Mouse (Mus musculus) limb, embryonic 13.5 days (tissue): ENCODE data around the gene Gm28047. TPM values are rescaled to one million over a fixed set of nuclear protein-coding genes. Genes with fewer than 3 reads are reported as not detected.
A peak's percentile ranks its signal among the peaks of the same experiment; 100 is the strongest.

Experiments
- ATAC-seq: fragments of 200-750 bp; cut with Nextera tagmentation; 2 replicates; pipeline ENCODE4 v1.8.0; 2017; ENCODE audit warnings: low read depth, moderate number of reproducible peaks, moderate TSS enrichment; ENCODE audit not compliant: low FRiP score
- H3K27ac ChIP-seq: fragments of 300-500 bp; sonication (generic); 2 replicates; pipeline ENCODE4 v1.5.1; 2015; ENCODE audit warnings: inconsistent platforms, mild to moderate bottlenecking, moderate library complexity
- H3K27me3 ChIP-seq: fragments of 300-500 bp; sonication (generic); 2 replicates; pipeline ENCODE4 v1.6.1; 2015; ENCODE audit warnings: mild to moderate bottlenecking, inconsistent platforms
- H3K36me3 ChIP-seq: fragments of 300-500 bp; sonication (generic); 2 replicates; pipeline ENCODE4 v1.6.1; 2015; ENCODE audit warnings: inconsistent platforms, mild to moderate bottlenecking, moderate library complexity
- H3K4me1 ChIP-seq: fragments of 300-500 bp; sonication (generic); 2 replicates; pipeline ENCODE4 v1.6.1; 2015; ENCODE audit warnings: inconsistent platforms
- H3K4me2 ChIP-seq: fragments of 300-500 bp; sonication (generic); replicated peaks from 2 replicates; pipeline ENCODE4 v1.6.1; 2015; ENCODE audit warnings: inconsistent platforms, mild to moderate bottlenecking, moderate library complexity
- H3K4me3 ChIP-seq: fragments of 300-500 bp; sonication (generic); 2 replicates; pipeline ENCODE4 v1.5.1; 2015; ENCODE audit warnings: moderate library complexity, mild to moderate bottlenecking, inconsistent platforms
- H3K9ac ChIP-seq: fragments of 300-500 bp; sonication (generic); 2 replicates; pipeline ENCODE4 v1.6.1; 2015; ENCODE audit warnings: mild to moderate bottlenecking, inconsistent platforms
- H3K9me3 ChIP-seq: fragments of 300-500 bp; sonication (generic); 2 replicates; pipeline ENCODE4 v1.6.1; 2016; ENCODE audit warnings: inconsistent platforms
- WGBS: fragments of 180-500 bp; shearing (Covaris S2); methylation state at CpG from one replicate; pipeline ENCODE4 v1.1.7; 2015; 5-methylcytosine and 5-hydroxymethylcytosine counted together
- polyA plus RNA-seq: library from polyadenylated mRNA; unstranded; fragments of >200 nt; fragmentation: Nextera tagmentation; extraction: Ambion mirVana; gene quantifications from 2 replicates; pipeline ENCODE4 v1.2.1, GENCODE M21; 2015

The Gm28047 gene
- polyA plus RNA-seq, 1 experiment from 2014 or later, result not detected

GRCm38 (mm10) chr15:102544801-102545200 is 80.1 kb downstream of the Gm28047 start:
- WGBS, result 93% methylated on average over 4 of the region's 4 CpGs
- H3K4me1 ChIP-seq, result no peaks in the 10 kb centered on the region

GRCm38 (mm10) chr15:102533926-102534325 is 90.9 kb downstream of the Gm28047 start:
- no peaks in the 10 kb centered on the region for H3K9me3 ChIP-seq
- ATAC-seq, result no peak
- H3K4me1 ChIP-seq, result no peaks in the 10 kb centered on the region
- WGBS, result 85% methylated on average over 7 of the region's 7 CpGs
- no peak overlapping the region for H3K4me3 ChIP-seq
- H3K9ac ChIP-seq, result no peak overlapping the region
- peaks cover 84% of the 10 kb centered on the region for H3K36me3 ChIP-seq
- no peak overlapping the region for H3K4me2 ChIP-seq
- H3K27ac ChIP-seq, result no peak overlapping the region
- H3K27me3 ChIP-seq, result no peaks in the 10 kb centered on the region

More at GRCm38 (mm10) chr15:102544801-102545200, 80.1 kb downstream of the Gm28047 start:
- Histone ChIP-seq H3K9me3 (no peaks in the 10 kb centered on the region), H3K36me3 (peaks cover 84% of the 10 kb centered on the region), H3K27ac (no peak overlapping the region), H3K4me3 (no peak overlapping the region), H3K4me2 (no peak overlapping the region), H3K27me3 (no peaks in the 10 kb centered on the region), H3K9ac (no peak overlapping the region)
- no peak for ATAC-seq

GRCm38 (mm10) chr15:102532106-102532900 is 92.6 kb downstream of the Gm28047 start:
- H3K4me2 ChIP-seq, result no peak overlapping the region
- no peaks in the 10 kb centered on the region for H3K4me1 ChIP-seq
- no peak overlapping the region for H3K9ac ChIP-seq
- H3K4me3 ChIP-seq, result no peak overlapping the region
- H3K27me3 ChIP-seq, result no peaks in the 10 kb centered on the region
- no peak overlapping the region for H3K27ac ChIP-seq
- WGBS, result 93% methylated on average over 3 of the region's 3 CpGs
- H3K9me3 ChIP-seq, result no peaks in the 10 kb centered on the region
- H3K36me3 ChIP-seq, result peaks cover 93% of the 10 kb centered on the region
- no peak for ATAC-seq

GRCm38 (mm10) chr15:102531586-102531985 is 93.3 kb downstream of the Gm28047 start:
- WGBS, result 72% methylated on average over 4 of the region's 4 CpGs
- no peak overlapping the region for H3K4me2 ChIP-seq
- no peaks in the 10 kb centered on the region for H3K4me1 ChIP-seq
- no peaks in the 10 kb centered on the region for H3K9me3 ChIP-seq
- peaks cover 91% of the 10 kb centered on the region for H3K36me3 ChIP-seq
- H3K27ac ChIP-seq, result no peak overlapping the region
- no peak for ATAC-seq
- H3K4me3 ChIP-seq, result no peak overlapping the region
- H3K9ac ChIP-seq, result no peak overlapping the region
- no peaks in the 10 kb centered on the region for H3K27me3 ChIP-seq

GRCm38 (mm10) chr15:102530566-102530965 is 94.3 kb downstream of the Gm28047 start:
- Histone ChIP-seq H3K4me1 (no peaks in the 10 kb centered on the region), H3K9me3 (no peaks in the 10 kb centered on the region), H3K27ac (no peak overlapping the region), H3K4me2 (no peak overlapping the region), H3K27me3 (no peaks in the 10 kb centered on the region), H3K9ac (no peak overlapping the region), H3K36me3 (peaks cover 85% of the 10 kb centered on the region), H3K4me3 (no peak overlapping the region)
- 83% methylated on average over 4 of the region's 4 CpGs for WGBS
- no peak for ATAC-seq

- H3K27ac ChIP-seq, result no peak overlapping the region
- 95% methylated on average over 1 of the region's 1 CpGs for WGBS
- H3K36me3 ChIP-seq, result peaks cover 80% of the 10 kb centered on the region
- no peaks in the 10 kb centered on the region for H3K9me3 ChIP-seq
- no peak overlapping the region for H3K9ac ChIP-seq
- H3K4me2 ChIP-seq, result no peak overlapping the region
- H3K27me3 ChIP-seq, result no peaks in the 10 kb centered on the region
- ATAC-seq, result no peak
- H3K4me3 ChIP-seq, result no peak overlapping the region
- no peaks in the 10 kb centered on the region for H3K4me1 ChIP-seq
These were observed 96.5 kb downstream of the Gm28047 start for GRCm38 (mm10) chr15:102528396-102528795.

GRCm38 (mm10) chr15:102527936-102528335 is 96.9 kb downstream of the Gm28047 start:
- H3K4me1 ChIP-seq, result no peaks in the 10 kb centered on the region
- H3K27me3 ChIP-seq, result no peaks in the 10 kb centered on the region
- H3K4me3 ChIP-seq, result no peak overlapping the region
- 72% methylated on average over 3 of the region's 3 CpGs for WGBS
- ATAC-seq, result no peak
- H3K27ac ChIP-seq, result no peak overlapping the region
- H3K4me2 ChIP-seq, result no peak overlapping the region
- no peak overlapping the region for H3K9ac ChIP-seq
- H3K9me3 ChIP-seq, result no peaks in the 10 kb centered on the region
- peaks cover 76% of the 10 kb centered on the region for H3K36me3 ChIP-seq

GRCm38 (mm10) chr15:102526111-102527002 is 98.5 kb downstream of the Gm28047 start:
- H3K9me3 ChIP-seq, result no peaks in the 10 kb centered on the region
- no peaks in the 10 kb centered on the region for H3K4me1 ChIP-seq
- no peak for ATAC-seq
- H3K27ac ChIP-seq, result no peak overlapping the region
- 83% methylated on average over 6 of the region's 6 CpGs for WGBS
- peaks cover 77% of the 10 kb centered on the region for H3K36me3 ChIP-seq
- no peak overlapping the region for H3K4me3 ChIP-seq
- H3K9ac ChIP-seq, result no peak overlapping the region
- H3K4me2 ChIP-seq, result no peak overlapping the region
- H3K27me3 ChIP-seq, result no peaks in the 10 kb centered on the region

- no peak within 1 kb of the TSS for H3K4me2 ChIP-seq
- peaks cover 8% of the 10 kb centered on the region; the same call in 1 of the 2 replicates for H3K4me1 ChIP-seq
- 4% methylated on average over 3 of the region's 3 CpGs for WGBS
- H3K27ac ChIP-seq, result no peak within 1 kb of the TSS
- H3K9me3 ChIP-seq, result no peaks in the 10 kb centered on the region
- no peaks in the 10 kb centered on the region for H3K27me3 ChIP-seq
- no peak within 1 kb of the TSS for H3K4me3 ChIP-seq
- H3K36me3 ChIP-seq, result peaks cover 76% of the 10 kb centered on the region
- 0 out of 2 replicates have a peak, but pooled peaks have one; percentile 24 for ATAC-seq
- H3K9ac ChIP-seq, result peak within 1 kb of the TSS; percentile 45
These were observed 99.9 kb downstream of the Gm28047 start, which contains the start of gene Npff for GRCm38 (mm10) chr15:102524892-102525485. TSS of gene Npff (minus strand) at chr15:102524942.

GRCm38 (mm10) chr15:102521480-102521879 is 103.4 kb downstream of the Gm28047 start:
- H3K9ac ChIP-seq, result no peak overlapping the region
- H3K27ac ChIP-seq, result no peak overlapping the region
- peaks cover 18% of the 10 kb centered on the region for H3K4me1 ChIP-seq
- no peaks in the 10 kb centered on the region for H3K27me3 ChIP-seq
- peaks cover 44% of the 10 kb centered on the region for H3K36me3 ChIP-seq
- no peak overlapping the region for H3K4me3 ChIP-seq
- ATAC-seq, result no peak
- no peaks in the 10 kb centered on the region for H3K9me3 ChIP-seq
- no peak overlapping the region for H3K4me2 ChIP-seq
- WGBS, result 81% methylated on average over 4 of the region's 4 CpGs

- H3K9ac ChIP-seq, result peak overlapping the region; percentile 48
- H3K27ac ChIP-seq, result no peak overlapping the region
- ATAC-seq, result no peak
- peaks cover 40% of the 10 kb centered on the region for H3K36me3 ChIP-seq
- H3K4me2 ChIP-seq, result 0 out of 2 replicates have a peak overlapping the region, but pooled peaks have one; percentile 11
- H3K4me3 ChIP-seq, result no peak overlapping the region
- peaks cover 27% of the 10 kb centered on the region for H3K4me1 ChIP-seq
- H3K27me3 ChIP-seq, result no peaks in the 10 kb centered on the region
- H3K9me3 ChIP-seq, result no peaks in the 10 kb centered on the region
- 87% methylated on average over 4 of the region's 4 CpGs for WGBS
These were observed 104.5 kb downstream of the Gm28047 start for GRCm38 (mm10) chr15:102520416-102520815.
